Mouse (Mus musculus): ENCODE measurements at regions not wholly inside any gene's neighbourhood (a gene's known extent, or its start where the extent isn't known, plus 50 kb on each side); places are given as distances from the start of the nearest gene placed in this dataset.

DNA sequence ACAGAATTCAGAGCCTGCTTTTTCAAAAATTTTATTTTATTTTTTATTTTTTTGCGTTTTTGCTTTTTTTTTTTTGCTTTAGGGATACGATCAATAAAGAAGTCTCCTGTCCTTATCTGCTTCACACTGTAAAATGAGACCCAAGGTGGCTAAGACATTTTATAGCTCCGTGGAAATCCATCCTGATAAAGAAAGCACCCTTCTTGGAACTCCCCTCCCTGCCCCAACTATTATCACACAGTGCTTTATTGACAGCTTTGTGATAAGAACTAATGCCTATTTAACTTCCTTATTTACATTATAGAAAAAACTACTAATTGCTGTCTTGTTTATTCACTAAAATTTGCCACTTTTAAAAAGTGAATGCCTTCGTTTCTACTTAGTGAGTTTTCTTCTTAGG is 179.0 kb upstream of the Dmrta1 start:
- no peak for DNase-seq

DNA sequence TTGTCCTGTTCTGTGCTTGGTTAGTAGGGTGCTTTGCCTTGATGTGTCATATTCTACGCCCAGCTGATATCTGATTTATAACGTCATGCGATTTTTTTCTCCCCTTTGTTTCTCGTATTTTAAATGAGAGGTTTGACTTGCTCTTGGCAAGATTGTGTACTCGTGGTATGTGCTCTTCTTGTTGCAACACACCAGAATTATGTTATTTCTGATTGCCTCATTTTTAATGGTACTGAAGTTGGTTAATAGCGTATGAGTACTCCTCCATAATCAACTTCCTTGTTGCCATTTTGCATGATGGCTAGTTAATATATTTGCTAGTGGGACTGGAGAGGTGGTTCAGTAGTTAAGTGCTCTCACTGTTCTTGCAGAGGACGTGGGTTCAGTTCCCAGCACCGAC is 180.1 kb upstream of the Cdkn2b start:
- DNase-seq: no peak

DNA sequence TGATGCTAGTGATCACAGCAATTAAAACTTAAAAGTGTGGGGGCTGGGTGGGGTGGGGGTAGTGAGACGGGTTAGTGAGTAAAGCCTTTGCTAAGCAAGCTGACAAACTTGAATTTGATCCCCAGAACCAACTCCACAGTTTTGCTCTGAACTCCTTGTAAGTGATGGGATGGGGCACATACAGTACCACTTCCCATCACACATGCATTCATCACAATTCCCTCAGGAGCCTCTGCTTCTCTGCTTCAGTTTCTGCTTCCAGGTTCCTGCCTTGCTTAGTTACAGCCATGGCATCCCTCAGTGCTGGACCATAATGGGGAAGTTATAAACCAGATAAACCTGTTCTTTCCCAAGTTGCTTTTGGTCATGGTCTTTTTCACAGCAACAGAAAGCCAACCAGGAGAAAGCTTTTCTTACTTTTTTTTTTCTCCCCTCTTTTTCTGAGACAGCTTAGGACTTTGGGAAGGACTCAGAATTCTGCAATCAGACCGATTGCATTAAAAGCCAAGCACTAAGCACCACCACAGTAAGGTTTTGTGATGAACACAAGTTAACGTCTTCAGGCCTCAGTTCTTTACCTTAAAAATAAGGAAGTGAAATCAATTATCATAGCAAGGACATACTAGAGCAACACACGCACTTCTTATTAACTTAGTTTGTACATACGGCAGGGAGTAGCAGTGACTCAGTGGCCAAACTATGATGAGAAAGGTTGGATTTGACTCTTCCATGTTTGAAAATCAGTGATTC is 176.8 kb upstream of the Cdkn2b start:
- DNase-seq: no peak

DNA sequence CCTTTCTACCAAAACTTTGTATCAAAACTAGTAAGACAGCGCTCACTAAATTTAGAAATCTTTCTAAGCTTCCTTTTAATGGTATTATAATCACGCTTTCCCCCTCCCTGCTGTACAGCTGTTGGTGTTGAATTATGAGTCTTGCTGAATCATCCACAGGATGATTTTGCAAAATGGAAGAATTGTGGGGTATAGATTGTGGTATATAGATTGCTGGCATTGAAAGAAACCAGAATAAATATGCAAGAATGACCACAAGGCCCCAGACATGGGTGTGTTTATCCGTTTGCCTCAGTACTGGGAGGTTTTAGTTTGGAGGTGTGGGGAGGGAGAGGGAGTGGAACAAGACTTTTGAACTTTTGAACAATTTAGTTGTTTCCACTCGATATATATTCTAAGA is 176.1 kb upstream of the Cdkn2b start:
- DNase-seq: no peak

DNA sequence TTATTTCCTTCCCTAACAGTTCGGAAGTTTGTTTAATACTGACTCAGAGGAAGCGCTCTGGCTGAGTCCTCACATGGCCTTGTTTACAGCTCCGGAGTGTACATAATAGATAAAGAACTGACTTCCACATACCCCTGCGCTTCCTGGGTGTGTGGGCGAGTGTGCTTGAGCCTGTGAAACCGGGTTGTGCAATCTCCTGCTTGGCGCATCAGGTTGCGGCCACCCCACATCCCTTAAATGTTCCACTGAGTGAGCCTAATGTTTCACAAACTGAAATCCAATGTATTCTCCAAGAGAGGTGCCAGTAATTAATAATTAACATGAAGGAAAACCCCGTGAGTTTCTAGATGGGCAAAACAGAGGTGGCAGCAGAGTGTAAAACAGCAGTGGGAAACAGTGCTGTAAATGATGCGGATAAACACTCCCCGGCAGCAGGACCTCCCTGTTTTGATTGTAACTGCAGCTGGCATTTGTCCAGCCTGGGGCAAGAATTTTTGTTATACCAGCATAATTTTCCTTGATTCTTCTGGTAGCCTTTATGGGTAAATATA is 175.2 kb upstream of the Cdkn2b start:
- DNase-seq: peak; percentile 58

DNA sequence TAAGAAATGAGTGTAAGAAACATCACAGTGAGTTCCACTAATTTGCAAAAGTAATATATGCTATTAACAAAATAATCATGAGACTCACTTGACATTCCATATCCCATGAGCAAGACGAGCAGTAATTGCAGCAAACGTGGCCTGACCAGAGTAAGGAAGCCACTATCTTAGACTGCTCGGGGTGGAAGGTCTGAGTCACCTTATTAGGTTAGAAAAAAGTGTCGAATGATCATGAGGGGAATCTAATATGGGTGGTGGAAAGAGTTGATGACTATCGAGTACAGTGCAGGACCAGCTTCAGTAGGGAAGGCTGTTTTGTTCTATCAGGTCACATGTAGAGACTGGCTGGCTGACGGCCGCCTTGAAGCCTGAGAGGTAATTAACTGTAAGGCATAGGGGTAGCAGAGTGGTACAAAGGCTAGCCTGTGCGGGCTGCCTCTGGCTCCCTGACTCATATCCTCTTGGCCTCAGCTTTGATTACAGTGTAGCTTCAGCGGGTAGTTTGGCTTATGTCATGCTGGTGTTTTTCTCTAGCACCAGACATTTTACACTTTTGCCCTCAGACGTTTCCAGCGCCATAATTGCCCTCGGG is 167.9 kb upstream of the Cdkn2b start:
- no peak for DNase-seq

DNA sequence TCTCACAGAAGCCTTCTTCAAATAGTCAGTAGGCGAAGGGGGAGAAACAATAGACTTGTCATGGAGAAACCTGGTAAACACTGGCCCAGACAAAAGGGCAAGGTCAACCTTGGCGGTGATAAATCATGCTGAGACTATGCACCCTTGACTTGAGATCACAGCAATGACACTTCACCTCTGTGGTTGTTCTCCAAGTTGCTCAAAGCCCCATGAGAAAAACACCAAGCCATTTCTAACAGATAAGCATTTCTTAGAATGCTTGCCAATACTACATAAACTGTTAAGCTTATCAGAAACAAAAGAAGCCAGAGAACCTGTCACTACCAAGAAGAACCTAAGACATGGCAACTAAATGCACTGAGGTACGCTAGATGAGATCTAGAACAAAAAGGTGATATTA is 165.0 kb upstream of the Cdkn2b start:
- no peak for DNase-seq

DNA sequence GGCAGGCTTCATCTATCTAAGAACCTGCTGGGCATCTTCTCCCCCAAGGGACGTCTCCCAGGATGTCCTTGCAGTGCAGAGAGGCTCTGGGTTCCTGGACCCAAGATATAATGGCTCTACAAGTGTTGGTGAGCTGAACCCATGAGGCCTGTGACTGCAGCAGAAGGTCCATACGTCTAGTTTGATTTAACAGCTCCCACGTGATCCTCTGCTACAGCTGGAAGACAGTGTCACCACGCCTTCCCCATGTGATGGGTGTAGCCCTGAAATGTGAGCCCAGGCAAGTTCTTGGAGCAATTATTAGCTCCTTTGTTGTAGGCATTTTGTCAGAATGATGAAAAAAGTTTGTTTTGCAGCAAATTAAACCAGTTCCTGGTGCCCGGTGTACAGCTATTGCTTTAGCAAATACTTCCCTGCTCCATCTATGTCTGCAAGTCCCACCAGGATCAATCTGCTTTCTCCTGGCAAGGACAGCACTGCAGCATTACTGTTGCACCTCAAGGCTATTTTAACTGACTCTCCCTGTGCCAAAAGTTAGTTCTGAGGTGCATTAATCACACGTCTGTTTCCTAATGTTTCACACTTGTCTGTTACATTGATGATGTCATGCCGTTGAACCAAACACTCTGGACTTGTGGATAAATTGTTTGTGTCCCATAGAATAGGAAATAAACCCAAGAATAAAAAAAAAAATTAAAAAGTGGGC is 164.2 kb upstream of the Cdkn2b start:
- no peak for DNase-seq

DNA sequence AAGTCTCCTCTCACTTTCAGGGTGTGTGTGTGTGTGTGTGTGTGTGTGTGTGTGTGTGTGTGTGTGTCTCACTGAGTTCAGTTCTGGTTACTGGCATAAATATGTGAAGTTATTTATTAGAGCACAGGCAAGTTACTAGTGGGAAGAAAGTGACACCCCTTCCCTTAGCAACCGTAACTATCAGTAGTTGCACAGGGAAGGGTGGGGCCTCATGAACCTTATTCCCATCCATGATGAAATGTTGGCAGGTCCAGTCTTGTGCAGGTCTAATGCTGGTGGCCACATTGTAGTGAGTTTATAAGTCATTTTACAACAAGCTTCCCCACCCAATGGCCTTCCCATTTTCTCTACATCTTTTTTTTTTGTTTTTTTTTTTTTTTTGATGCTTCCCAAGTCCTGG is 160.6 kb upstream of the Cdkn2b start:
- DNase-seq: no peak

DNA sequence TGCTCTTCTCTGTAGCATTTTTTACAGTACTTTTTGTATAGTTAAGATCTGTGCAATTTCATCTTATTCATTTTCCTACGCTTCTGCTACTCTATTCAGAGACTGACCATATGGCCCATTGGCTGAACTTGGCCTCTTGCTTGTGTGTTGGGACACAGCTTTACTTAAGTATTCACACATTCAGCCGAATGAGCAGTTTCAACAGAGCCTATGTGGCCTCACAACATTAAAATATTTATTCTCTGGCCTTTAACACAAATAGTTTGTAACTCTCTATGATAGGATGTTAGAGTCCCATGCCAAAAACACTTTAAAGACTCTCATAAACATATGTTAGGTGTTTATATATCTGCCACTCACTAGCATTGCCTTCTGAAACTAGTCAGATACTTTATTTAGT is 159.9 kb upstream of the Cdkn2b start:
- DNase-seq: no peak

DNA sequence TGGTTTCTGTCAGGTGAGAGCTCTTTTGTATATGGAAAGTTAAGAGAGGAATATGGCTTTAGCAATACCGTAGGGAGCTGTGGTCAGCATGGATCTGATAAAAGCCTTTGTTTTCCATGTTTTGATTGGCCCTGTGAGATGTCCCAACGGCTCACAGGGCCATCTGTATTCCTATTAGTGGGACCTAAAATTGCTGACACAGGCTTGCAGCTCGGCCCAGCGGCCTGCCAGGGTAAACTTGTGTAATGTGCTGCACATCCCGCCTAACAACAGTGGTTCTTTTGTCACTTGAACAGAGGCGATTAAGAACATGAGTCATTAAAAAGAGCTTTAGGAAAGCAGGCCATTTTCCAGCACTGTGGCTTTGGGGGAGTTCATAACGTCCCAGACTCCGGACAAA is 159.0 kb upstream of the Cdkn2b start:
- peak; percentile 41 for DNase-seq

DNA sequence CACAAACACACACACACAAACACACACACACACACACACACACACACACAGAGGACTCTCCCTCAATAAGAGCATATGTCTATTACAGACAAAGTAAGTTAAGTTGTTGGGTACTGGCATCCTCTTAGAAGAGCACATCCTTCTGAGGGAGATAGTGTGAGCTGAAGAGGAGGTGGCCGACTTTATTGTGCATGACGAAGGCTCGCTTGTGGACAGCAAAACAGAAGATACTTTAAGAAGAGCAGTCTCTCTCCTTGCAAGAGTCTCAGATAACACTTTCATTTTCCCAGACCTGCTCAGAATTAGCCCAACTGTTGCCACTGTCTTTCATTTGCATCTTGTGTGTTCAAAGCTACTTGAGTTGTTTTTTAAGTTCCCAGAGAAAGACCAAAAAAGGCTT is 158.6 kb upstream of the Cdkn2b start:
- no peak for DNase-seq

DNA sequence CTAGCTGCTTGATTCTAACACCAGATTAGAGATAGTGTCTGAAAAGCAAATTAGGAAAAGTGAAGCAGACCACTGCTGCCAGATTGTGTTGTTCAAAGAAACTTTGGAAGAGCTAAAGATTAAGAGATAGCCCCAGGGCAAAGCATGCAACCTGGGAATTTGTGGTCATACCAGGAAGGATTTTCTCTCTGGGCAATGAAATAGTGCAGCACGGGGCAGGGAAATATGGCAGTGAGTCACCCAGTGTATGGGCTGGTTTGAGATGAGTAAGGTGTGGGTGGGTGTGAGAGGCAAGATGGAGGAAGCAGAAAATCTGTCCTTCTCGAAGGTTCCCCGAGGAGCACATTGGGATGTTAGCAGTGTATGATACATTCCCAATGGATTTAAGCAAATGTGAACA is 155.9 kb upstream of the Cdkn2b start:
- DNase-seq: no peak

DNA sequence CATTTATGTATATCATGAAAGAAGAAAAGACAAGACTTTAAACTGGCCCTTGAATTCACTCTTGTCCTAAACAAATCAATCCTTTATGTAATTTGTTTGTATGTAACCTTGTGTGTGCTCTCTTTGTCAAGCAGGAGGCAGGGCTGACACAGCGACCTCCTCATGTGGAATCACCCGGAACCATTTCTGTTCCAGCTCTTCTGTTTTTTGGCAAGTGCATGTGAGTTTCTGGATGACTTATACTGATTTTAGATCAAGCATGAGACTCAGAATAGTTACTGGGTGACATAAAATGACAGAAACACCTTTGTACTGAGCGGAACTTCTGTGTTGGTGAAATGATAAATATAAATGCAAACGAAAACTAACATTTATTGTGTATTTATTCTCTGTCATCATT is 152.3 kb upstream of the Cdkn2b start:
- no peak for DNase-seq

DNA sequence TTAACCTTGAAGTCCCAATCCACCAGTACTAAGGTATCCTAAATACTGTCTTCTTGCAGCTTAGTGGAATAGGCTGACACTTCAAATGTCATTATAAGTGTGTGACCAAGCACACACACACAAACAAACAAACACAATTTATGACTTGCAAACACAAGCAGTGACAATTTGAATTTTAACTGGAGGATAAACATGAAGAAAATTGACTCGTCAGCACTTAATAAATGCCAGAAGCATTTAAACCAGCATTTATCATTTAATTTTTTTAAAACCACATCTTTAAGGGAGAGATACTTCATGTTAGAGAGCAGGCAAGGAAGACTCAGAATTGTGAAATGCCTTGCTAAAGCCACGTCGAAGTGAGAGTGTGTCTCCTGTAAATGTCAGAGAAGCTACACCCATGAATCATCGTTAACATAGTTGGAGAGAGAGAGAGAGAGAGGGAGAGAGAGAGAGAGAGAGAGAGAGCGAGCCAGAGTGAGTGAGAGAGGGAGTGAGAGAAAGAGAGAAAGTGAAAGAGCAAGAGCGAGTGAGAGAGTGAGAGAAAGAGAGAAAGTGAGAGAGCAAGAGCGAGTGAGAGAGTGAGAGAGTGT is 149.4 kb upstream of the Cdkn2b start:
- DNase-seq: no peak

DNA sequence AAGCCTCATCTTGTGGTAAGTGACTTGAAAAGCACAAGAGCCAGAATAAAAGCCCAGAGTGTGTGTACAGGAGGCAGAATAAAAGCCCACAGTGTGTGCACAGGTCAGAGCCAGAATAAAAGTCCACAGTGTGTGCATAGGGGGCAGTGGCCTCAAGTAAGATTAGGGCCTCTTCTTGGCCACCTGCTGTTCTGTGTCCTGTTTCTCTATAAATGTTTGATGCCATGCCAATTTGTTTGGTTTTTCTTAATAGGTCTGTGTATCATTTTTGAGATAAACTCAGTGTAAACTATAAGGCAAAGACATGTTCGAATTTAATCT is 148.5 kb upstream of the Cdkn2b start:
- no peak for DNase-seq

DNA sequence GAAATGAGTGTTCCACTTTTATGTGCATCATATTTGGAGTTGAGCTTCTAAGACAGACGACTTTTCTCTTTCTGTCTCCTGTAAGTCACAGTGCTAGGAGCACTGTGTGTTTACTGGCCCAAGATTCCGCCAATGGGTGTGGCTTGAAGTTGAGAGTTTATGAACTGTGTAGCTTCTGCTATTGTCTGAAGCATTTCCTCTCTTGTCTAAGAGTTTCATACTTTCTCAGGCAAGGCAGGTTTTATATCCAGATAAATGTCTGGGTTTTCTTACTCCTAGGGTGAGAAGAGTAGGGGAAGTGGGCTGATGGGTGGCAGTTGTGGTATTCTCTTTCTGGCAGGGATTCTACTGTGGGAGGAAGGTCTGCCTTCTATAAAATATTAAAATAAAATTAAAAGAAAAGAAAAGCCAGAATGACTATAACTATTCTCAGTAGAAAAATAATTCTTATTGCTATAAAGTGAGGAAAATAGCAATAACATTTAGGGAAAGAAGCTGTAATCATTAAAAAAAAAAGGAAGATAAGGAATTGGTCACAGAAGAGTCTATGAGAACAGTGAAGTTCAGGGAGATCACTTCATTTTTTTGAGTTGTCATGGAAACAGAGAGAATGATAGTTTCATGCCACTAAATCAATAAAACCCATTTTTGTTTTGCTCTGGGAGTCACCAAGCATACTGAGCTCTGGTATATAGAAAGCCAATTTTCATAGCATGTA is 147.9 kb upstream of the Cdkn2b start:
- DNase-seq: peak; percentile 56

DNA sequence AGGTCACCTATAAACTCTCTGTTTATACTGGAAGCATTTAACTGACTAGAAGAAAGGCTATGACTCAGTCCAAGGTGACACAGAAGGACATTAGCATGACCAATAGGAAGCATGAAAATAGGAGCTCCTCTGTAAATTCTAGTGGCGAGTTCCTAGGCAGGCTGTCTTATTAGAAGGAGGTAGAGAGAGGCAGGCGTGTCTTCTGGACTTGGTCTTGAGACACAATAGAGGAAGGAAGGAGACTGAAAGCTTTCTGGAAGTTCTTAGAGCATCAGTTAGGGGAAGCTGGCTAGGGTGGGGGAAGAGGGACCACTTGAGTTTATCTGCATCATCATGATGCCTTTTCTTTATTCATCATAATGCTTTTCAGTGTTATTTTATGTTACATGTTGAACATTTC is 147.0 kb upstream of the Cdkn2b start:
- no peak for DNase-seq

DNA sequence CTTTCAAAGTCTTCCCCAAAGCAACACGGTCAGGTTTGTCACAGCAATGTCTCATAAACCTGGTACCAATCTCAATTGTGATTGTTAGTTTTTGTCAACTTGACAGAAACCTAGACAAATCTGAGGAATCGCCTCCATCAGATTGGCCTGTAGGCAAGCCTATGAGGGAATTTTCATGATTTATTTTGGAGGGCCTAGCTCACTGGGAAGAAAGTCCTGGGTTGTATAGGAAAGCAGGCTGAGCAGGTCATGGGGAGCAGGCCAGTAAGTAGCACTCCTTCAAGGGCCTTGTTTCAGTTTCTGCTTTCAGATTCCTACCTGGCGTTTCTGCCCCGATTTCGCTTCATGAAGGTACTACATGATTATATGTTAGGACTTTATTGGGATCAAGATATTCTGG is 144.1 kb upstream of the Cdkn2b start:
- no peak for DNase-seq

DNA sequence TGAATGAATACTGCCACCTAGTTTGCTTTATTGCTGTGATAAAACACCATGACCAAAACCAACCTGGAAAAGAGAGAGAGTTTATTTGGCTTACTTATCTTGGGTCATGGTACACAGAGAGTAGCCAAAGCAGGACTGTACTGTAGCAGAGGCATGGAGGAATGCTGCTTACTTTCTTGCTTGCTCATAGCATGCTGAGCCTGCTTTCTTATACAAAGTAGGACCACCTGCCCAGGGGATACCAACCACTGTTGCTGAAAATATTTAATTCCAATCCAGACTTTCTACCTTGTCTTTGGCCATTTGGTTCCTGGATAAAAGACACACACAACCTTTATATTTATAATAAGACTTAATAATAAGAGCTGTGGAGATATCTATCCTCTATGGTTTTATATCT is 142.2 kb upstream of the Cdkn2b start:
- DNase-seq: no peak

DNA sequence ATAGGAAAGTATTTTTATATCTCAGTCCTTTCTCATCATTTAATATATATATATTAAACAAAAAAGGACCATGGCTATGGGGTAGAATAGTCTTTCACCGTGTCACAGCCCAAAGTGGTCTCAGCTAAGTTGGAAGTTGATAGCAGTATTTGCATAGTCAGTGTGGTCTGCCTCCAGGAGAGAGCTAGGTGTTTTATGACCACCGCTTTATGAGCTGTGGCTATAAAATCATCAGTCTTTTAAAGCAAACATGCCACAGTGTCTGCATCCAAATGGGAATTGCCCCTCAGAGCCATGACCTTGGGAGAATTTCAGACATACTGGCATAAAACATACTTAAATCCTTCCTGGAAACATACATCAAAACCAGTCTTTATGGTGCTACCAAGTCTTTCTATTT is 140.9 kb upstream of the Cdkn2b start:
- no peak for DNase-seq

DNA sequence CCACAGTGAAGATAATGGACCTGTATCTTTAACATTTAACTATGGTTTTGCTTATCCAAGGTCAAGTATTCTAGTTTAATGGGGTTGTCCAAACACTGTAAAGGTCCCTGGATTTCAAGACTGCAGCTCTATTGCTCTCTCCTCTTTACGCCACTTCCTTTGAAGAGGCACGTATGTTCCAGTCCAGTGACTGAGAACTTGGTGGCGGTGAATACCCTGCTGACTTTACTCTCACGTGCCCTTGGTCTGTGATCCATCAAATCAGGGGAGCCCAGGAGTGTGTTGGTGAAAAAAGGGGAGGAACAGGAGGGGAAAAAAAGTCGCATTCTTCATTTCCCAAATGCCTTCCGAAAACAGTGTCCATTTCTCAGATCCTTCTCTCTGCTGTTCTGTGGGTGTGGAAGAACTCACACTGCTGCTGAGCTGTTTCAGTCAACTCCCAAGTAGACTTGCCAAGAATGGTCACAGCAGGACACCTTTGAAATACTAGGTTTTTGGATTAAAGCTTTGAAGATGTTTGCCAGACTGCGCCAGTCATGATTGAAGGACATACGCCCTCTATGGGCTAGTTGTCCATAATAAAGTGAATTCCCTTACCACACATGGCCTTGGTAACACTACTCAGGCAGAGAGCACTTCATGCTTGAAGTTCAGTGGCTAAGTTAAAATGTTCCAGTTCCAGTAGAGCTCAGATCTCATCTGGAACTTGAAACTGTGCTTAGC is 136.1 kb upstream of the Cdkn2b start:
- no peak for DNase-seq

Measured in lung, postnatal 10 days (tissue).